Mouse (Mus musculus) lung, embryonic 14.5 days (tissue): ENCODE measurements around the gene Tomm20. TPM values are rescaled to one million over a fixed set of nuclear protein-coding genes. Genes with fewer than 3 reads are reported as not detected.
"Not testable (repeated sequence)": the region's sequence is repeated elsewhere in the genome, so short reads cannot be mapped to it uniquely, and the experiment has no call there.

Source experiments
- ATAC-seq: fragments of 200-750 bp; cut with Nextera tagmentation; 2 replicates; pipeline ENCODE4 v1.8.0; 2017; ENCODE audit warnings: mild to moderate bottlenecking, moderate TSS enrichment, moderate library complexity; ENCODE audit not compliant: insufficient read depth
- DNase-seq: peaks from one replicate; pipeline ENCODE4 v3.0.0-alpha.2; 2015
- H3K27ac ChIP-seq: fragments of 300-500 bp; sonication (generic); 2 replicates; pipeline ENCODE4 v1.5.1; 2014; ENCODE audit warnings: low read depth, mild to moderate bottlenecking, moderate library complexity
- H3K27me3 ChIP-seq: fragments of 300-500 bp; sonication (generic); 2 replicates; pipeline ENCODE4 v1.6.1; 2014; ENCODE audit warnings: low read length, control low read depth; ENCODE audit not compliant: insufficient read depth
- H3K36me3 ChIP-seq: fragments of 300-500 bp; sonication (generic); 2 replicates; pipeline ENCODE4 v1.6.1; 2014; ENCODE audit warnings: control low read depth; ENCODE audit not compliant: insufficient read depth
- H3K4me1 ChIP-seq: fragments of 300-500 bp; sonication (generic); 2 replicates; pipeline ENCODE4 v1.6.1; 2014; ENCODE audit warnings: antibody characterized with exemption, control low read depth; ENCODE audit not compliant: insufficient read depth
- H3K4me2 ChIP-seq: fragments of 300-500 bp; sonication (generic); 2 replicates; pipeline ENCODE4 v1.6.1; 2014; ENCODE audit warnings: mild to moderate bottlenecking
- H3K4me3 ChIP-seq: fragments of 300-500 bp; sonication (generic); 2 replicates; pipeline ENCODE4 v1.5.1; 2014; ENCODE audit warnings: low read depth, low read length
- H3K9ac ChIP-seq: fragments of 300-500 bp; sonication (generic); 2 replicates; pipeline ENCODE4 v1.6.1; 2014
- H3K9me3 ChIP-seq: fragments of 300-500 bp; sonication (generic); 2 replicates; pipeline ENCODE4 v1.6.1; 2016; ENCODE audit warnings: low read depth, low read length, control low read depth
- CTCF ChIP-seq: IDR thresholded peaks from 2 replicates; pipeline ENCODE4 v1.5.1; 2016; ENCODE audit warnings: antibody characterized with exemption, low read depth
- WGBS: fragments of 180-500 bp; shearing (Covaris S2); extraction: QIAGEN DNeasy Blood & Tissue Kit; methylation state at CpG from one replicate; pipeline ENCODE4 v1.1.7; 2014; 5-methylcytosine and 5-hydroxymethylcytosine counted together
- polyA plus RNA-seq: library from polyadenylated mRNA; unstranded; fragments of >200 nt; fragmentation: Nextera tagmentation; extraction: Ambion mirVana; gene quantifications from 2 replicates; pipeline ENCODE4 v1.2.1, GENCODE M21; 2014

The Tomm20 gene
- polyA plus RNA-seq, 1 experiment from 2014 or later, result 218 TPM

DNA sequence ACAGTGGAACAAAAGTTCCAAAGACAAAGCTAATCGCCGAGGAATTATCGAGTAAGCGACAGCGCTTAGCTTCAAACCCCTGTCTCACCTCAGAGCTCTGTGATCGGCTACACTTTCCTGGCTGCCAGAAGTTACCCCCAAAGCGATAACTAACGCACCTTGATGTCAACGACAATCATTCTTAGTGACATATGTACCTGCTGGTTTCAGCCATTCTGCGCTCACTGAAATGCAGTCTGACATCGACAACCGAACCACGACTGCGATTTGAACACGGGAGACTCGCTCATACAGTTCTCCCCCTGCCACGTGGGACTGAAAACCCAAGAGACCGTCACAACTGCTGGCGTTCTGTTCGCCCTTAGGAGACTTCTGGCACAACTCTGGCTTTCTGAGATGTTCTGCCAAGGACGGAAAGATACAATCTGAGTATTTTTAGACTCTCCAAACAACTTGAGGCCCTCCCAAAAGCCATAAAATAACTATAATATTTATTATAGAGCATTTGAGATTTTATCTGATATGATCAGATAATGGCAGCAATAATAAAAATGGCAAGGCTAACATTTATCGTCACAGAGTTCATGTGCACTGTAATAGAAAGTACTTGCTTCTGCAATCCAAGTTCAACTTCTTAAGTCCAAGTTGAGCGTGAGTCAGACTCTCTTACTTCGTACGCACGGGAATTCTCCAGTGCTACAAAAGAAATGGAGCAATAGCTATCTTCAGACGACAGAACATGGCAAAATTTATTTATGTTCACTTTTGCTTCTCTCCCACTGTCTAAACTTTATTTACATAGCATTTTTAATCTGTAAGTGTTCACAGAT, 33.7 kb upstream of the Tomm20 start:
- H3K9ac ChIP-seq, result peak overlapping the region; percentile 37; the same call in 1 of the 2 replicates
- H3K27ac ChIP-seq, result no peak overlapping the region
- ATAC-seq, result peak; percentile 48; the same call in 1 of the 2 replicates
- no peak for TF ChIP-seq CTCF
- peak overlapping the region; percentile 35 for H3K4me3 ChIP-seq
- H3K9me3 ChIP-seq, result no peaks in the 10 kb centered on the region
- H3K27me3 ChIP-seq, result no peaks in the 10 kb centered on the region
- DNase-seq, result peak; percentile 59
- H3K4me2 ChIP-seq, result peak overlapping the region; percentile 62
- WGBS, result 11% methylated on average over 27 of the region's 27 CpGs
- no peaks in the 10 kb centered on the region for H3K36me3 ChIP-seq
- H3K4me1 ChIP-seq, result no peaks in the 10 kb centered on the region

DNA sequence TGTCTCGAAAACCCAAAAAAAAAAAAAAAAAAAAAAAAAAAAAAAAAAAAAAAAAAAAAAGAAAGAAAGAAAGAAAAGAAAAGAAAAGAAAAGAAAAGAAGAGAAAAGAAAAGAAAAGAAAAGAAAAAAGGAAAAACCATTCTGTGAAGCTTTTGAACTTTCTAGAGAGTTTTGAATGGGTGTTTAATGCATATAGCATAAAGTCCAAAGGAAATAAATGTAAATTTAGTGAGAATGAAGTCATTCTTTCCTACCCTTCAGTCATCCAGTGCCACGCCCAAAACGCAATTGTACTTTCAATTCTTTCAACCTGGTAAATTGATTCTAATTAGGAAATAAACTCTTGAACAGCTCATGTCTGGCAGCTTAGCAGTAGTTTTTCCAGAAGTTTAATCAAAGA, 32.9 kb upstream of the Tomm20 start:
- not testable (repeated sequence) for H3K4me1 ChIP-seq, H3K9ac ChIP-seq, H3K27me3 ChIP-seq, H3K36me3 ChIP-seq, H3K9me3 ChIP-seq, H3K27ac ChIP-seq, ATAC-seq
- Histone ChIP-seq H3K4me2 (peak overlapping the region; percentile 62), H3K4me3 (peak overlapping the region; percentile 35; the same call in 1 of the 2 replicates)
- WGBS, result 40% methylated on average over 2 of the region's 3 CpGs
- DNase-seq, result peak; percentile 38

DNA sequence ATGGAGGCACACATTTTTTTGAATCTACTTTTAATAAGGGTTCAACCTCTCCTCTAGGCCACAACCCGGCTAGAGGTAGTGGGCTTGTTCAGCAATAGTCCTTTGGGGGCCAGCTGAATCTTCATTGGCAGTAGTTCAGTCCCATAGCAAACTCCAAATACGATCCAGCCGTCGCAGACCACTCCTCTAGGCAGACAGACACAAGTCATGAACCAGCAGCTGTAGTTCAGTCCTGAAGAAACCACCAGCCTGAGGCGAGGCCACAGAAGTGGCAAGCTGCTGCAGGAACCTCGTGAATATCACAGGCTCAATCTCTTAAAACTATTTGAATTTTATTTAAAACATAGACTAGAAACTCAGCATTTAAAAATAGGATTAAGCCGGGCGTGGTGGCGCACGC, 32.4 kb upstream of the Tomm20 start:
- H3K4me2 ChIP-seq, result no peak overlapping the region
- no peaks in the 10 kb centered on the region for H3K9me3 ChIP-seq
- WGBS, result 77% methylated on average over 10 of the region's 10 CpGs
- H3K36me3 ChIP-seq, result no peaks in the 10 kb centered on the region
- no peaks in the 10 kb centered on the region for H3K4me1 ChIP-seq
- no peaks in the 10 kb centered on the region for H3K27me3 ChIP-seq
- ATAC-seq (no peak), DNase-seq (no peak)
- TF ChIP-seq CTCF, result no peak
- H3K27ac ChIP-seq, result no peak overlapping the region
- no peak overlapping the region for H3K9ac ChIP-seq
- no peak overlapping the region for H3K4me3 ChIP-seq

DNA sequence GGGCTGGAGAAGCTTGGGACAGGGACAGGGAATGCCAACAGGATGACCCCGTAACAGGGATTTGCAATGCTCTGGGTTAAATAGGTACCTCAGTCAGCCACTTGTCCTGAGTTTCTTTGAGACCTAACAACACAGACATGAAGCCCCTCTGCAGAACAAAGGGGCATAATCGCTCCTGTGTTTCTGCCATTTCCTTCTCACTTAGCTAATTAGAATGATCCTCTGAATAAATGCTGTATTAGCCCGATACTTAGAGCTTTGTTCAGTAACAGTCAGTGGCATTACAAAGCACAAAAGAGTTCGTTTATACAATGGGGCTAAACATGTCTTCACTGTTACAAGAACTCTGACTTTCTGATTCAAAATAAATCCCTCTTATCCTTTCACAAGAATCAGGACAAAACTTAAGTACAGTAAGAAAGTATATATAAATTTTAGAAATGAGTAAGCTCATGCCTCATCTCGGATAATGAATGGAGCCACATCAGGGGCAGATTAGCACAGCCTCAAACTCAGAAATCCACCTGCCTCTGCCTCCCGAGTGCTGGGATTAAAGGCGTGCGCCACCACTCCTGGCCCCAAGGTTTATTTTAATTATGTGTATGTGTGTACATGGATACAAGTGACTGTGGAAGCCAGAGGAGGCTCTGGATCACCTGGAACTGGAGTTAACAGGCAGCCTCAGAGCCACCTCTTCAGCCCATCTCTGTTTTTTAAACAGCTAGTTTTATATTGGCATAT, 31.1 kb upstream of the Tomm20 start:
- no peak overlapping the region for H3K9ac ChIP-seq
- 71% methylated on average over 8 of the region's 8 CpGs for WGBS
- no peak for ATAC-seq
- DNase-seq, result no peak
- TF ChIP-seq CTCF, result no peak
- H3K27ac ChIP-seq, result no peak overlapping the region
- no peaks in the 10 kb centered on the region for H3K36me3 ChIP-seq
- no peak overlapping the region for H3K4me3 ChIP-seq
- H3K9me3 ChIP-seq, result no peaks in the 10 kb centered on the region
- no peaks in the 10 kb centered on the region for H3K4me1 ChIP-seq
- H3K27me3 ChIP-seq, result no peaks in the 10 kb centered on the region
- H3K4me2 ChIP-seq, result no peak overlapping the region

DNA sequence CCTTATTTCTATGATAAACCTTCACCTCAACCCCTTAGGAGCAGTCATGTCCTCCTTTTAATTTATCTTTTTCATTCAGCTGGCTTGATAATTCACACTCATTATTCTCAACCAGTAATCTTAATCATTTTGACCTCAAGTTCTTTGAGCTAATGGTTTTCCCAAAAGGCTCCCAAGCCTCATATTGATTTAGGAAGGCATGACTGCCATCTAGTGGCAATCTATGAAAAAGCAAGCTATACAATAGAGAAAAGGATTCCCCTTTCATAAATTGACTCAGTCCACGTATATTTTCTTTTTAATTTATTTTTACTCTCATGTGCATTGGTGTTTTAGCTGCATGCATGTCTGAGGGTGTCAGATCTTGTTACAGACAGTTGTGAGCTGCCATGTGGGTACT, 30.1 kb upstream of the Tomm20 start:
- TF ChIP-seq CTCF, result peak; percentile 71
- DNase-seq, result peak; percentile 89
- WGBS, result 14% methylated on average over 1 of the region's 1 CpGs
- no peaks in the 10 kb centered on the region for H3K9me3 ChIP-seq
- H3K4me3 ChIP-seq, result no peak overlapping the region
- no peak overlapping the region for H3K9ac ChIP-seq
- no peak for ATAC-seq
- H3K4me2 ChIP-seq, result no peak overlapping the region
- H3K36me3 ChIP-seq, result no peaks in the 10 kb centered on the region
- H3K4me1 ChIP-seq, result no peaks in the 10 kb centered on the region
- no peaks in the 10 kb centered on the region for H3K27me3 ChIP-seq
- no peak overlapping the region for H3K27ac ChIP-seq

DNA sequence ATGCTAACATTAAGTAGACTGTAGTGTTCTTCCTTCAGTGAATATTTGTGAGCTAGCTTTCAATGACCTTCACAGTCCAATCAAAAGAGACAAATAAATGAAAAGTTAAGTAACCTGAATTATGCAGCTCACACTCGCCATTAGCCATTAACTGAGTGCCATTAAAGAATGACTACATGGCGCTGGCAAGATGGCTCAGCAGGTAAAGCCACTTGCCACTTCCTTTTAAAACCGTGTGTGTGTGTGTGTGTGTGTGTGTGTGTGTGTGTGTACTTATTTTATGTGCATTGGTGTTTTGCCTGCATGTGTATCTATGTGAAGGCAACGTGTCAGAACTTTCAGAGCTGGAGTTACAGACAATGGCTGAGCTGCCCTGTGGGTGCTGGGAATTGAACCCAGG, 28.9 kb upstream of the Tomm20 start:
- no peaks in the 10 kb centered on the region for H3K36me3 ChIP-seq
- no peaks in the 10 kb centered on the region for H3K9me3 ChIP-seq
- WGBS, result 72% methylated on average over 4 of the region's 4 CpGs
- DNase-seq (no peak), ATAC-seq (no peak)
- no peak overlapping the region for H3K4me2 ChIP-seq
- no peak overlapping the region for H3K9ac ChIP-seq
- TF ChIP-seq CTCF, result no peak
- H3K27ac ChIP-seq, result no peak overlapping the region
- no peaks in the 10 kb centered on the region for H3K27me3 ChIP-seq
- no peak overlapping the region for H3K4me3 ChIP-seq
- H3K4me1 ChIP-seq, result no peaks in the 10 kb centered on the region

DNA sequence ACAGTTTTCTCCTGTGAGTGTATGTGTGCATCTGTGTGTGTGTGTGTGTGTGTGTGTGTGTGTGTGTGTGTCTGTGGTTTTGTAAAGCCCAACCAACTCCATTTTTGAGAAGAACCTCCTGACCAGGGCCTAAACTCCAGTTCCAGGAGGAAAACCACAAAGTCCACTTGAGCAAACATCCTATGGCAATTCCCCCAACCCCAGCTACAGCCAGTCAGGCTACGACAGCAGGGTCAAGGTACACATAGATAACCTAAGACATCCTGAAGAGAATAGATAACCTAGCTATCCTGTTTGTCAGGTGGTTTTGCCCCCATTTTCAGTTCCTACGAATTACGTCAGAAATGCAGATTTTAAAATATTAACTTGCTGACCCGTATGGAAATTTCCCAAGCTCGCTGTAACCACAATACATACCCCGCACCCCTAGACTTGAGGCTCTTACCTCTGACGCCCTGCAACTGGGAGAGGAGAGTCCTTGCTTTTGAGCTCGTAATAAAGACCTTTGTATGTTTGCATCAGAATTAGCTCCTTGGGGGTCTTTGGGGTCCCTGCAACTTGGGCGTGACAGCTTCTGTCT, 28.1 kb upstream of the Tomm20 start:
- Histone ChIP-seq H3K27ac (no peak overlapping the region), H3K9ac (no peak overlapping the region), H3K9me3 (no peaks in the 10 kb centered on the region), H3K4me3 (no peak overlapping the region), H3K4me1 (no peaks in the 10 kb centered on the region), H3K27me3 (no peaks in the 10 kb centered on the region), H3K36me3 (peaks cover 6% of the 10 kb centered on the region), H3K4me2 (no peak overlapping the region)
- no peak for DNase-seq
- WGBS, result 62% methylated on average over 9 of the region's 9 CpGs
- no peak for ATAC-seq
- TF ChIP-seq CTCF, result no peak
